Mouse (Mus musculus): Measurements from ENCODE around the gene Grpel1. TPM values are rescaled to one million over a fixed set of nuclear protein-coding genes. Genes with fewer than 3 reads are reported as not detected.

Grpel1 gene
- polyA plus RNA-seq, 1 experiment from 2014 or later: 58.4 TPM

- H3K36me3 ChIP-seq: peaks cover 35% of the 10 kb centered on the region
- DNase-seq (ENCODE audit: low spot score): peak; percentile 25
- H3K4me3 ChIP-seq: no peak overlapping the region
- WGBS: 45% methylated on average over 2 of the region's 2 CpGs
- no peak overlapping the region for H3K27ac ChIP-seq
- H3K9me3 ChIP-seq: 0 out of 2 replicates have a peak, but pooled peaks cover 4% of the 10 kb centered on the region
- peaks cover 15% of the 10 kb centered on the region for H3K4me1 ChIP-seq (replicated peaks)
- H3K27me3 ChIP-seq (ENCODE audit: insufficient read depth, poor library complexity, severe bottlenecking): peaks cover 11% of the 10 kb centered on the region
These were observed 24.4 kb downstream of the Grpel1 start for GRCm38 (mm10) chr5:36489225-36489624.

GRCm38 (mm10) chr5:36493919-36494318 is 29.1 kb downstream of the Grpel1 start:
- H3K27me3 ChIP-seq (ENCODE audit: insufficient read depth, poor library complexity, severe bottlenecking): no peaks in the 10 kb centered on the region
- no peaks in the 10 kb centered on the region for H3K4me1 ChIP-seq (replicated peaks)
- H3K36me3 ChIP-seq: peaks cover 71% of the 10 kb centered on the region
- no peak overlapping the region for H3K4me3 ChIP-seq
- H3K27ac ChIP-seq: no peak overlapping the region
- WGBS: 86% methylated on average over 6 of the region's 6 CpGs
- 0 out of 2 replicates have a peak, but pooled peaks cover 2% of the 10 kb centered on the region for H3K9me3 ChIP-seq
- DNase-seq (ENCODE audit: low spot score): no peak

- H3K9me3 ChIP-seq: 0 out of 2 replicates have a peak, but pooled peaks cover 2% of the 10 kb centered on the region
- no peak for DNase-seq (ENCODE audit: low spot score)
- WGBS: 93% methylated on average over 9 of the region's 9 CpGs
- no peaks in the 10 kb centered on the region for H3K4me1 ChIP-seq (replicated peaks)
- peaks cover 73% of the 10 kb centered on the region for H3K36me3 ChIP-seq
- H3K27ac ChIP-seq: no peak overlapping the region
- no peak overlapping the region for H3K4me3 ChIP-seq
- no peaks in the 10 kb centered on the region for H3K27me3 ChIP-seq (ENCODE audit: insufficient read depth, poor library complexity, severe bottlenecking)
These were observed 29.9 kb downstream of the Grpel1 start for GRCm38 (mm10) chr5:36494709-36495108.

- DNase-seq (ENCODE audit: low spot score): no peak
- Histone ChIP-seq H3K27ac (no peak overlapping the region), H3K4me3 (no peak overlapping the region), H3K9me3 (no peaks in the 10 kb centered on the region), H3K4me1 (replicated peaks) (no peaks in the 10 kb centered on the region), H3K27me3 (ENCODE audit: insufficient read depth, poor library complexity, severe bottlenecking) (no peaks in the 10 kb centered on the region), H3K36me3 (peaks cover 97% of the 10 kb centered on the region)
- 86% methylated on average over 7 of the region's 7 CpGs for WGBS
These were observed 40.4 kb downstream of the Grpel1 start for GRCm38 (mm10) chr5:36505235-36505634.

GRCm38 (mm10) chr5:36505643-36506042 is 40.8 kb downstream of the Grpel1 start:
- Histone ChIP-seq H3K4me1 (replicated peaks) (no peaks in the 10 kb centered on the region), H3K27ac (no peak overlapping the region), H3K9me3 (no peaks in the 10 kb centered on the region), H3K36me3 (peaks cover 97% of the 10 kb centered on the region), H3K27me3 (ENCODE audit: insufficient read depth, poor library complexity, severe bottlenecking) (no peaks in the 10 kb centered on the region), H3K4me3 (no peak overlapping the region)
- DNase-seq (ENCODE audit: low spot score): no peak
- 67% methylated on average over 5 of the region's 5 CpGs for WGBS

GRCm38 (mm10) chr5:36508351-36508750 is 43.6 kb downstream of the Grpel1 start:
- Histone ChIP-seq H3K27me3 (ENCODE audit: insufficient read depth, poor library complexity, severe bottlenecking) (no peaks in the 10 kb centered on the region), H3K36me3 (peaks cover 96% of the 10 kb centered on the region), H3K4me1 (replicated peaks) (no peaks in the 10 kb centered on the region), H3K27ac (no peak overlapping the region), H3K4me3 (no peak overlapping the region), H3K9me3 (no peaks in the 10 kb centered on the region)
- WGBS: 94% methylated on average over 10 of the region's 10 CpGs
- DNase-seq (ENCODE audit: low spot score): no peak

- no peaks in the 10 kb centered on the region for H3K9me3 ChIP-seq
- H3K27ac ChIP-seq: no peak overlapping the region
- DNase-seq (ENCODE audit: low spot score): no peak
- peaks cover 91% of the 10 kb centered on the region for H3K36me3 ChIP-seq
- WGBS: 91% methylated on average over 2 of the region's 2 CpGs
- H3K4me1 ChIP-seq (replicated peaks): no peaks in the 10 kb centered on the region
- H3K27me3 ChIP-seq (ENCODE audit: insufficient read depth, poor library complexity, severe bottlenecking): no peaks in the 10 kb centered on the region
- H3K4me3 ChIP-seq: no peak overlapping the region
These were observed 46.2 kb downstream of the Grpel1 start for GRCm38 (mm10) chr5:36510956-36511355.

- DNase-seq (ENCODE audit: low spot score): no peak
- peaks cover 93% of the 10 kb centered on the region for H3K36me3 ChIP-seq
- no peaks in the 10 kb centered on the region for H3K4me1 ChIP-seq (replicated peaks)
- 83% methylated on average over 1 of the region's 1 CpGs for WGBS
- no peak overlapping the region for H3K4me3 ChIP-seq
- H3K27me3 ChIP-seq (ENCODE audit: insufficient read depth, poor library complexity, severe bottlenecking): no peaks in the 10 kb centered on the region
- H3K9me3 ChIP-seq: no peaks in the 10 kb centered on the region
- H3K27ac ChIP-seq: no peak overlapping the region
These were observed 50.3 kb downstream of the Grpel1 start for GRCm38 (mm10) chr5:36515126-36515525.

GRCm38 (mm10) chr5:36515558-36515957 is 50.8 kb downstream of the Grpel1 start:
- no peaks in the 10 kb centered on the region for H3K9me3 ChIP-seq
- H3K4me3 ChIP-seq: no peak overlapping the region
- DNase-seq (ENCODE audit: low spot score): no peak
- H3K4me1 ChIP-seq (replicated peaks): no peaks in the 10 kb centered on the region
- H3K27ac ChIP-seq: no peak overlapping the region
- WGBS: 87% methylated on average over 5 of the region's 5 CpGs
- H3K27me3 ChIP-seq (ENCODE audit: insufficient read depth, poor library complexity, severe bottlenecking): no peaks in the 10 kb centered on the region
- H3K36me3 ChIP-seq: peaks cover 93% of the 10 kb centered on the region

GRCm38 (mm10) chr5:36517596-36517995 is 52.8 kb downstream of the Grpel1 start:
- Histone ChIP-seq H3K4me1 (replicated peaks) (no peaks in the 10 kb centered on the region), H3K9me3 (no peaks in the 10 kb centered on the region), H3K27me3 (ENCODE audit: insufficient read depth, poor library complexity, severe bottlenecking) (no peaks in the 10 kb centered on the region), H3K36me3 (peaks cover 92% of the 10 kb centered on the region), H3K4me3 (no peak overlapping the region), H3K27ac (no peak overlapping the region)
- 92% methylated on average over 3 of the region's 3 CpGs for WGBS
- no peak for DNase-seq (ENCODE audit: low spot score)

GRCm38 (mm10) chr5:36519751-36520150 is 55.0 kb downstream of the Grpel1 start:
- H3K9me3 ChIP-seq: no peaks in the 10 kb centered on the region
- WGBS: 74% methylated on average over 3 of the region's 3 CpGs
- H3K27ac ChIP-seq: no peak overlapping the region
- H3K36me3 ChIP-seq: peaks cover 98% of the 10 kb centered on the region
- H3K27me3 ChIP-seq (ENCODE audit: insufficient read depth, poor library complexity, severe bottlenecking): no peaks in the 10 kb centered on the region
- no peaks in the 10 kb centered on the region for H3K4me1 ChIP-seq (replicated peaks)
- DNase-seq (ENCODE audit: low spot score): no peak
- H3K4me3 ChIP-seq: no peak overlapping the region

GRCm38 (mm10) chr5:36522782-36523181 is 58.0 kb downstream of the Grpel1 start:
- DNase-seq (ENCODE audit: low spot score): no peak
- Histone ChIP-seq H3K9me3 (no peaks in the 10 kb centered on the region), H3K4me1 (replicated peaks) (0 out of 2 replicates have a peak, but pooled peaks cover 3% of the 10 kb centered on the region), H3K27ac (no peak overlapping the region), H3K4me3 (no peak overlapping the region), H3K27me3 (ENCODE audit: insufficient read depth, poor library complexity, severe bottlenecking) (no peaks in the 10 kb centered on the region), H3K36me3 (peaks cover 72% of the 10 kb centered on the region)
- WGBS: 90% methylated on average over 2 of the region's 2 CpGs

GRCm38 (mm10) chr5:36523219-36523703 is 58.5 kb downstream of the Grpel1 start:
- Histone ChIP-seq H3K4me3 (no peak overlapping the region), H3K36me3 (peaks cover 67% of the 10 kb centered on the region), H3K4me1 (replicated peaks) (peaks cover 6% of the 10 kb centered on the region; the same call in 1 of the 2 replicates), H3K9me3 (no peaks in the 10 kb centered on the region), H3K27ac (no peak overlapping the region), H3K27me3 (ENCODE audit: insufficient read depth, poor library complexity, severe bottlenecking) (no peaks in the 10 kb centered on the region)
- DNase-seq (ENCODE audit: low spot score): no peak
- 93% methylated on average over 5 of the region's 5 CpGs for WGBS

Data from hindbrain, embryonic 10.5 days (tissue).